Mouse (Mus musculus) thymus, adult 18-20 months (tissue): Measurements from ENCODE around the gene Noxa1.

Experiments used
- DNase-seq, 2 experiments: peaks; one replicate each; pipeline ENCODE4 v3.0.0; 2022; ENCODE audit warnings: mixed read lengths in 2 of 2

Gene Noxa1

DNA sequence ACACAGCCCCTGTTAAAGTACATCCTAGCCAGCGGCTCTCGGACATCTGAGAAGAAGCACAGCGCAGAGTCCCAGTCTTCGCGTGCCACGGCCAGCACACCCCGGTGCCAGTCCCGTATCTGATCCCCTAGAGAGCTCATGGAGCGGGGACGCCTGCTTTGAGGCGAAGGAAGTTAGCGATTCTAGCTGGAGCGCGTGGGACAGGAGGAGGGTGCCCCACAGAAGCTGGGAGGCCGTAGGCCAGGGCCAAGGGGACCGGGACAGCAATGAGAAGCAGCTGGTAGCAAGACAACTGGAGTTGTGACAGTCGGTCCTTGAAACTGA lies 202 bp downstream of the Noxa1 start:
- no peak for DNase-seq

DNA sequence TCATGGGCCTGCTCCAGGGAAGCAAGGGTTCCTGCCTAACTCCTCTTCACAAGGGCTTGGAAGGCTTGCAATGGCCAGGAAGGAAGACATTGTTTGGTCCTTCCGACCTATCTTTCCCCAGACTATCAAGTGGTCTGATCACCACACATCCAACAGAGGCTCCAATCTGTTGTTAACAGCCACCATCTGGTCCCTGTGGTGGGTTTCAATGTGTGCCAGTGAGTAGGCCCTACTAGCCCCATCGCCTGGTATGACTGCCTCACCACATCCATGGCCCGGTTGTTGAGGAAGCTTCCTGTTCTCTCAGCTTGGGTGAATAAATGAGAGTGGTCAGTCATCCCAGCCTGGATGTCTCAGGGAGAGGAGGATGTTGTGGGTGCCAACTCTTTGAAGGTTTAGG lies 6.3 kb downstream of the Noxa1 start:
- DNase-seq = no peak

DNA sequence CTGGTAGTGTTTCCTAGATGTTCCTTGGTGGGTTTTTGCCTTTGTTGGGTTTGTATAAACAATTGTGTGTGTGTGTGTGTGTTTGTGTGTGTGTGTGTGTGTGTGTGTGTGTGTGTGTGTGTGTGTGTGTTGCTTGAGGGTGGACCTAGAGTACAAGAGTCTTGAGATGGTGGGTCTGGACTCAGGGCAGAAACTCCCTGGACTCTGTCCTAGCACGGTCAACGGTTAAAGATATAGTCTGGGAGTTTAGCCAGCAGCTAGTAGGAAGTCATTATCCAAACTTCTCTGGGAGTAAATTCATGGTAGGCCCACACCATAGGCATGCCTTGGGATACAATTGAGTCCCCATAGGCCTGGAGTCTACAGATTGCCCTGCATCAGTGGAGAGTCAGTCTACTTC lies 7.1 kb downstream of the Noxa1 start:
- no peak for DNase-seq

DNA sequence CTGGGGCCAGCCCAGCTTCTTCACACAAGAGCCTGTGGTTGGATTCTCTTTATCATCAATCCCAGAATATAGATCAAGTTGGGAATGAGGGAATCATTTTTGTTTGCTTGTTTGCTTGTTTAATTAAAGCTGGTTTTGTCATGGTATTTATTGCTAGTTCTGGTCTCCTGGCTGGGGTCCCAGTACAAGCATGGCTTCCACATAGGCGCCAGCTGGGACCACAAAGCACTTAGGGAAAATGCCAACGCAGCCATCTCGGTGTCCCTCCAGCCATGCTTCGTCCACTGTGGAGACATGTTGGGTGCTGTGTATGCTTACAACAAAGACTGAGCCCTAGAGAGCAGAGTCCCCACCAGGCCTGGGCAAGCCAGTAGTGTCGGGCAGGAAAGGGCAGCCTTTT lies 9.4 kb downstream of the Noxa1 start:
- DNase-seq = no peak

DNA sequence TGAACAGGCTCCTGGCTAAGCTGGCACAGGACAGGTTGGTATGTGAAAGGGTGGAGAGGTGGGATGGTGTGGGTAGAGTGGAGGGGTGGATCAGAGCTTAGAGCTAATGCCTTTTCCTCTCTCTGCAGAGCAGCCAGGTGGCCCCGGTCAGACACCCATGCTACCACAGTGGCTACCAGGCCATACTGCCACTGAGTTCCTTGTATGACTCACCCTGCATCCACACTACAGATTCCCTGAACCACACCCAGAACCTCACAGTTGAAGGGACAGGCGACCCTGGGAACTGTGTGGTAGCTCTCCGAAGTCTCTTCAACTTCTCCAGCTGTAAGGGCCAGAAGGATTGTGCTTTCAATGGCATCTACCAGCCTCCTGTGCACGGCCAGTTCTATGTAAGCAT lies 11.3 kb downstream of the Noxa1 start:
- DNase-seq = no peak

DNA sequence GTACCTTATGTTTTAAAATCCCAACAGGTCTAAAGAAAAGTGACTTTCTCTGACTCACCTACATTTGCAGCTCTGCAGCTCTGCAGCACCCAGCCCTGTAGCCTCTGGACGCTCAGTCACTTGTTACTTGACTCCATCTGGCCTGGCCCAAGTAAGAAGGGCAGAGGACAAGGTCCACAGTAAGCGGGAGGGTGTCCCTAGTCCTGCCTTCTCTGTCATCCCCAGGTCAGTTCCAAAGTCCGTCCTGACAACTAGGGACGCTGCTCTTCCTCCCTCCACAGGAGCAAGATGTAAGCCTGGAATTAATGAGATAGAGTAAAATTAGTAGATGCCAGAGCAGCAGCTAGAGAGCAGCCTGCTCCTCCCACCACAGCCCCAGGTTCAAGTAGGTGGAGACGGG lies 14.9 kb downstream of the Noxa1 start, which contains the start of gene Entpd8:
Gene Entpd8, plus strand, starts transcription at position 229 of the 400 bp plus-strand sequence.
- DNase-seq = no peak

DNA sequence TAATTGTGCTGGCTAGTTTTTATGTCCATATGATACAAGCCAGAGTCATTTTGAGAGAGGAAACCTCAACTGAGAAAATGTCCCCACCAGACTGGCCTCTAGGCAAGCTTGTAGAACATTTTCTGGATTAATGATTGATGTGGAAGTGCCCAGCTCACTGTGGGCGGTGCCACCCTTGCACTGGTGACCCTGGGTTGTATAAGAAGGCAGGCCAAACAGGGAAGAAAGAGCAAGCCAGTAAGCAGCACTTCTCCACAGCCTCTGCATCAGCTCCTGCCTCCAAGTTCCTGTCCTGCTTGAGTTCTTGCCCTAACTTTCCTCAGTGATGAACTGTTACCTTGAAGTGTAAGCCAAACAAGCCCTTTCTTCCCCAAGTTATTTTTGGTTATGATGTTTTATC lies 16.0 kb downstream of the Noxa1 start:
- no peak for DNase-seq

DNA sequence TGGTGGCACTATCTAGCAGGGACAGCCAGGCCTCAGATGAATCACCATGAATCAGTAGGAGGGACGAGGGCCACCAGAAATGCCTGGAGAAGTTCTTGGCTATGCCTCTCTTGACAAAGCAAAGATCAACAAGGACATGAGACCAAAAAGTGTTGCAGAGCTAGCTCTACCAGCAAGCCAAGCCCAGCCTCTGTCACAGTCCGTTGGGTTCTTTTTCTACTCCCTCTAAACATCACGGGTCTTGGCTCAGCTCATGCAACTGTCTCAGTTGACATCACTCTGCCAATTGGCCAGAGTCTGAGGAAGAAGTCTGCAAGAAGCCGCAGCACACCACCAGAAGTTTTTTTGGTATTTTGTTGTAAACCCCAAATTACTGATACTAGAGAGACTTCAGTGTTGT lies 19.4 kb downstream of the Noxa1 start:
- no peak for DNase-seq

DNA sequence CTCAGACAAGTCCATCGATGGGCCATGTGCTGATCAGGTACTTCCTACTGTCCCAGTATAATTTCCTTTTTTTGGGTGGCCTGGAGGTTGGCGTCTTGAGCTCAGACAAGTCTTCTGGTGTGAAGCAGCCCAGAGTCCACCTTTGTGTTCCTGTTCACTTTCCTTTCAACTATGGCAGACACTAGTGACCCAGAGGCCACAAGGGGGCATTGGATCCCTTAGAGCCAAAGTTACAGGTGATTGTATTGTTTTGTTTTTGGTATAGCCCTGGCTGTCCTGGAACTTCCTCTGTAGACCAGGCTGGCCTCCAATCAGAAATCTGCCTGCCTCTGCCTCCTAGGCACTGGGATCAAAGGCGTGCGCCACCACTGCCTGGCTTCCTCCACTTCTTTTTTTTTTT lies 22.6 kb downstream of the Noxa1 start:
- no peak for DNase-seq

DNA sequence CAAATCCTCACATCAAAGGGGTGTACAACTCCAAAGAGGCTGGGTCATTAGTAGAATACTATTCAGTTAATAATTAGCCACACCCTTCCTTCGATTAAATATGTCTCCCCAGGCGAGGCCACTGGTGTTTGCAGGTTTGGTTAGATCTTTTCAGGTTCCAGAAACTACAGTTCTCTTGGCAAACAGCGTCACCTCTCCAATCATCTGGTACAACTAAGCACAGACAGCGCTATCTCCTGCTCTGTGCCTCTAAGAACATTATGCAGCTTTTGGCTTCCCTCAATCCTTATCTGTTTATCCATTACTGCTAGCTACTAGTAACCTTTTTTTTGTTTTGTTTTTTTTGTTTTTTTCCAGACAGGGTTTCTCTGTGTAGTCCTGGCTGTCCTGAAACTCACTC lies 25.4 kb downstream of the Noxa1 start:
- no peak for DNase-seq

DNA sequence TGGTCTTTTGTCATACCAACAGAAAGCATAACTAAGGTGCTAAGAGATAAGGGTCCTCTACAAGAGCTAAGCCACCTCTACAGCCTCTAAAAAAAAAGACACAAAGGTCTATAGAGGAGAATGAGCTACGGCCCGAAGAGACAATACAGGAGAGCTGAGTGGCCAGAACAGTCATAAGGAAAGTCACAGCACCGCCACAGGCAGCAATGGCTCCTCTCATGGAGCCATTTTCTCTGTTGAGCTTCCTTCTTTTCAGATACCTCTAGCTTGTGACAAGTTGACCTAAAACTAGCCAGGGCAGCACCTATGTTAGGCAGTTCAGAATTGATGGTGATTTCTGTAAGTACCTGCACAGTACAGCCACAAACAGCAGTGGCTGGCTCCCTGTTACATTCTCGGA lies 28.4 kb downstream of the Noxa1 start:
- DNase-seq = no peak

DNA sequence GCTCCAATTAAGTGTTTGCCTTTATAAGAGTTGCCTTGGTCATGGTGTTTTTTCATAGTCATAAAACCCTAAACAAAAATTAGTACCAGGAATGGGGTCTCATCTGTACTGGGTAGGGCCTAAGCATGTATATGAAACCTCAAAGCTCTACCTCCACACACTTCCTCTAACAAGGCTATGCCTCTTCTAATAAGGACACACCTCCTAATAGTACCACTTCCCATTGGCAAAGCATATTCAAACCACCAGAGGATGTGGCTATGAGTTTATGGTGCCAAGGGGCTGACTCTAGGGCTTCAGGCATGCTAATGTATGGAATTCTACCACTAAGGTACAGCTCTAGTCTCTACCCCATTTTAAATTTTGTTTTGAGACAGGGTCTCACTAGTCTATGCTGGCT lies 29.4 kb downstream of the Noxa1 start:
- DNase-seq = no peak

DNA sequence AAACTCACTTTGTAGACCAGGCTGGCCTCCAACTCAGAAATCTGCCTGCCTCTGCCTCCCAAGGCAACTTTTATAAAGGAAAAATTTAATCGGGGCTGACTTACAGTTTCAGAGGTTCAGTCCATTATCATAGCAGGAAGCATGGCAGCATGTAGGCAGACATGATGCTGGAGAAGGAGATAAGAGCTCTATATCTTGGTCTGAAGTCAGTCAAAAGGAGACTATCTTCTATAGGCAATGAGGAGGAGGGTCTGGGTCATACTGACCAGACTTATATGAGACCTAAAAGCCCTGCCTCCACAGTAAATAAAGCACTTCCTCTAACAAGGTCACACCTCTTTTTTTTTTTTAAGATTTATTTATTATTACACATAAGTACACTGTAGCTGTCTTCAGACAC lies 30.7 kb downstream of the Noxa1 start:
- no peak for DNase-seq

DNA sequence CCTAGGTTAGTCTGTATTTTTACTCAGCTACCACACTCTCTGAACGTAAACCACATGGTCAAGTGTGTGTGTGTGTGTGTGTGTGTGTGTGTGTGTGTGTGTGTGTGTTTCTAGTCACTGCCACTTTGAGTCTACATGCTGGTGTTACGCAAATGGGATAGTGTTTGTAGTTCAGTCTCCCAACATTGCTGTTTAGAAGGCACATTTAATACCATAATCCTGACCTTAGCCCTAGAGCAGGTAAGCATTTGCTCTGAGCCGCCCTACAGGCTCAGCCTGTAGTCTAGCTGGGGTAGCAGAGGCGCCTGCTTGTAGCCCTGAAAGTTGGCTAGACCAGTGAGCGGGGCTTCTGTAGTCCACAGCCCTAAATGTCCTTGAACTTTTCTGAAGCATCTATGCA lies 31.4 kb downstream of the Noxa1 start:
- DNase-seq = no peak

DNA sequence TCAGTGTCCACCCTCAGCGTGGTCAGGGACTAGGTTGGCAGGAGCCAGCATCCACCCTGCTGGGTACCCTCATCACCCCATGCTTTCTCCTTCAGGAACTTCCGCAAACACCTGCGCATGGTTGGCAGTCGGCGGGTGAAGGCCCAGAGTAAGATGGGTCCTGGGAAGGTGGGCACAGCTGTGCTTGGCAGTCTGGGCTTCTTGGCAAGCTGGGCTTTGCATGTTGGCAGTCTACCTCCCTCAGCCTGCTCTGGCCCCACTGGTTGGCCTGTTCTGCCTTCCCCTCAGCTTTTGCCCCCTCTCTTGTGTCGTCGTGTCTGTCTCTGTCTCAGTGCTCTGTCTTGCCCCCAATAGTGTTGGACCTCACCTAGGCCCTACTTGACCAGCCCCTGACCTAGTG lies 36.0 kb downstream of the Noxa1 start:
- DNase-seq = no peak

DNA sequence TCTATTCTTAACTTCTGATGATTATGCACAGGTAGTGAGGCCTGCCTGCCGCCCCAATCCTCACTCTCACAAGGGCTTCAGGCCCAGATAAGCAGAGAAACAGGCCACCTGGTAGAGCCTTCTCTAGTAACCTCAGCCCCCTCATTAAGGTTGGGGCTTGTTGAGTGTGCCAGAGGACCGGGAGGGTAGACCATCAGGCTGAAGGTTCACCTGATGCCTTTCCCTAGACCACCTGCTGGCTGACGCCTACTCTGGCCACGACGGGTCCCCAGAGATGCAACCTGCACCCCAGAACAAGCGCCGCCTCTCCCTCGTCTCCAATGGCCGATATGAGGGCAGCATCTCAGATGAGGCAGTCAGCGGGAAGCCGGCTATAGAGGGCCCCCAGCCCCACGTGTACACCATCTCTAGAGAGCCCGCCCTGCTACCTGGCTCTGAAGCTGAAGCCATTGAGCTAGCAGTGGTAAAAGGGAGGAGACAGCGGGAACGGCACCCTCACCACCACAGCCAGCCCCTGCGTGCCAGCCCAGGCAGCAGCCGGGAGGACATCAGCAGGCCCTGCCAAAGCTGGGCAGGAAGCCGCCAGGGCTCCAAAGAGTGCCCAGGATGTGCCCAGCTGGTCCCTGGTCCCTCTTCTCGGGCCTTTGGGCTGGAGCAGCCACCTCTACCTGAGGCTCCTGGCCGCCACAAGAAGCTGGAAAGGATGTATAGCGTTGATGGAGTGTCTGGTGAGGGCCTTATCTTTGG lies 39.4 kb downstream of the Noxa1 start:
- DNase-seq = no peak

DNA sequence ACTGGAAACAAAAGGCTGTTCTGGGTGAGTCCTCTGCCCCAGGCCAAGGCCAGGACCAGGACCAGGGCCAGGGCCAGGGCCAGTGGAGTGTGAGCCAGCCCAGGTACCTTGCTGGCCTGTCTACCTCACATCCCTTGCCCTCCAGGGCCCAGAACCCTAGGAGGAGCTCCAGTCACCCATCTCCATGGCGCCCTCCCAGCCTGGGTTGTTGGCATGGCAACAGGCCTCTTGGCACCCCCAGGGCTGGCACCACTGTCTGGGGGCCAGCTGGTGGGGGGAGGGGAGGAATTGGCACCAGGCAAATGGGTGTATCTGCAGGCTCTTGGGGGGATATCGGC lies 39.9 kb downstream of the Noxa1 start:
- DNase-seq = no peak

DNA sequence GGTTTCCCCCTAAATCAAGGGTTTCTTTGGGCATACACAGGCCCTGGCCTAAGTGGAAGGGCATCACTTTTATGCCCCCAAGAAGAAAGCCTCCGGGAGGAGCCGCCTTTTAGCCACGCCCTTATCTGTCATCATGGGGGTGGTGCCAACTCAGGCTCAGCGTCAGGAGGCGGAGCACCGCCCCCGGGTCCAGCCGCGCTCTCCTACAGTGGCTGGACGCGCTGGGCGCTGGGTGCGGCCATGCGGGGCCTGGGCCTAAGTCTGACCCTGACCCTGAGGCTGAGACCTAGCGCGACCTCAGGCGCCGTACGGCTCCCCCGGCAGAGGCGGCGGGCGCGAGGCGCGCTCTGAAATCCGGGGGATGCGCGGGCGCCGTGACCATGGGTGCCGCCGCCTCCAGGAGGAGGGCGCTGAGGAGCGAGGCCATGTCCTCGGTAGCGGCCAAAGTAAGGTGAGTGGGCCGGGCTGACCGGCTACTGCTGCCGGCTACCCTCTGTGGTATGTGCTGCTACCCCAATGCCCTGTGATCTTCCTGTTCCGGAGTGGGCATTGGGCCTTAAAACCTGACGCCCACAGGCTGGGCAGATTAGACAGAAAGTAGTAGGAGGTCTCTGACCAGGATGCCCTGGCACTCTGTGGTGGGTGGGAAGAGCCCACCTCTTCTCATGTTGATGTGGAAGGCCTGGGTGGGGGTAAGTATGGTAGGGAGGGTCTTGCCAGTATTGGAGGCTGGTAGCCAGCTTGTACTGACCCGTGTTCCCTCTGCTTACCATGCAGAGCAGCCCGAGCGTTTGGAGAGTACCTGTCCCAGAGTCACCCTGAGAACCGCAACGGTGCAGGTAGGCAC lies 40.5 kb downstream of the Noxa1 start, which contains the start of gene Nsmf:
Gene Nsmf, plus strand, starts transcription at position 135 of the 847 bp plus-strand sequence.
- peak; percentile 46 to 60 for DNase-seq

DNA sequence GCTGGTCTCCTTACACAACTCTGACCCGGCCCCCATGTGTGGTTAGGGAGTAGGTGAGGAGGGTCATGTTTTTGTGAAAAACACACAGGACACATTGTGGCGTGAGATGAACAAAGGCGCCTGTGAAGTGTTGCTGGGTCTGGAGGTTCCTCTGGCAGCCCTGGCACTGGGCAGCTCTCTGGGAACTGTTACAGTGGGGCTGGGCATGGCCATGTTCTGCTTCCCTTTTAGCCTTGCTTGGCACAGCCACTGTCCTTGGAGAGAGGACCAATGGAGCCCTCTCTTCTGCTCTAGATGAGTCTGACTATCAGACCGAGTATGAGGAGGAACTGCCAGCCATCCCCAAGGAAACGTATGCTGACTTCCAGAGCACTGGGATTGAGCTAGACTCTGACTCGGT lies 41.8 kb downstream of the Noxa1 start:
- no peak for DNase-seq

DNA sequence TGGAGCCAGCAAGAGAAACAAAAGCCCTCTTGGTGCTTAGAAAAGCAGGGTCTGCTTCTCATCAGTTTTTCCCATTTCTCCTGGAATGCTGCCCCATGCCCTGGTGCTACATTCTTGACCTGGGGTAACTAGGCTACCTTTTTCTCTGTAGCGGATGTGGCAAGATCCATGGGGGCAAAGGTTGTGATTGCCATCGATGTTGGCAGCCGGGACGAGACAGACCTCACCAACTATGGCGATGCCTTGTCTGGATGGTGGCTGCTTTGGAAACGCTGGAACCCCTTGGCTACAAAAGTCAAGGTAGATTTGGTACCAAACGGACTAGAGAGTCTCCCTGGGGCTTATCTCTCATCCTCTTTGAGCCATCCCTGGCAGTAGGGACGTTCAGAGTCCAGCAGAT lies 43.5 kb downstream of the Noxa1 start:
- DNase-seq = no peak

DNA sequence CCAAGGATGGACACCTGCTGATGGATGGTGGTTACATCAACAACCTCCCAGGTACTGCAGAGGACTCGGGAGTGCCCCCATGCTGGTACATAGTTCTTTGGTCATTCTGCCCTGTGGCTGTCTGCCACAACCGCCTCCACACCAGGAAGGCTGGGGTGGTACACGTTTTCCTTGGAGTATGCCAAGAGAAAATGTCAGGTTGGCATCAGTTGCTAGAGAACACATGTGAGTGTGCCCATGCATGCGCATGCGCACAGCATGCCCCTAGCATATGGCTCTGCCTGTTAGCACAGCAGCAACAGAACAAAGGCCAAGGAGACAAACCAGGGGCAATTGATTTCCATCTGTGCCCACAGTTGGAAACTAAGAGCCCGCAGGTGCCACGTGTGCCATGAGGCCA lies 44.0 kb downstream of the Noxa1 start:
- no peak for DNase-seq

DNA sequence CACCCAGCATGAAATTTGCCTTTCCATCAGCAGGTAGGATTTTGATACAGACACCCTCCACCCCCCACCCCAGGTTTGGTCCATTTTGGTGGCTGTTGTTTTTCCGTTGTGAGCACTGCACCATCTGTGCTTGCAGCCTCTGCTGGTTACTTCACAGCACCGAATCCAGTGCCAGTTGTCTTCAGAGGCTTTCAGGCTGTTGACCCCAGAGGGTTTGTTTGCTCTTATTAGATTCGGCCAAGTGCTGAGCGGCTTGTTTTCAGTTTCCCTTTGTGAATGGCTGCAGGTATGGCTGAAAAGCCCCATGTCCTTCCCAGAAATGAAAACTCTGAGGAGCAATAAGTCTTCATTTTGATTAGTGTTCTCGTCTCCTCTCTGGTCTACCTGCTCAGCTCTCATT lies 54.9 kb downstream of the Noxa1 start:
- no peak for DNase-seq
